Mouse (Mus musculus): Measurements from ENCODE around the gene Prkcb. TPM values are rescaled to one million over a fixed set of nuclear protein-coding genes. Genes with fewer than 3 reads are reported as not detected.

Gene Prkcb
- polyA plus RNA-seq, 1 experiment, result 767 TPM

- Histone ChIP-seq H3K4me3 (ENCODE audit: insufficient read depth, low read length) (no peak overlapping the region), H3K4me1 (ENCODE audit: control insufficient read depth, insufficient read depth, low read length) (peaks cover 19% of the 10 kb centered on the region), H3K27ac (ENCODE audit: insufficient read depth, low read length) (no peak overlapping the region; the same call in 1 of the 2 replicates)
- TF ChIP-seq CTCF (IDR thresholded peaks at IDR 0.05; ENCODE audit: extremely low read depth, insufficient read depth, low read length) (no peak), POLR2A (IDR thresholded peaks at IDR 0.05; ENCODE audit: extremely low read depth, insufficient read depth, low read length) (no peak)
Observed at GRCm38 (mm10) chr7:122298715-122299114, 10.2 kb downstream of the Prkcb start.

- Histone ChIP-seq H3K4me3 (ENCODE audit: insufficient read depth, low read length) (no peak overlapping the region), H3K27ac (ENCODE audit: insufficient read depth, low read length) (no peak overlapping the region), H3K4me1 (ENCODE audit: control insufficient read depth, insufficient read depth, low read length) (peaks cover 20% of the 10 kb centered on the region)
- TF ChIP-seq CTCF (IDR thresholded peaks at IDR 0.05; ENCODE audit: extremely low read depth, insufficient read depth, low read length), result no peak
- TF ChIP-seq POLR2A (IDR thresholded peaks at IDR 0.05; ENCODE audit: extremely low read depth, insufficient read depth, low read length), result no peak
Observed at GRCm38 (mm10) chr7:122300538-122300937, 12.0 kb downstream of the Prkcb start.

DNA sequence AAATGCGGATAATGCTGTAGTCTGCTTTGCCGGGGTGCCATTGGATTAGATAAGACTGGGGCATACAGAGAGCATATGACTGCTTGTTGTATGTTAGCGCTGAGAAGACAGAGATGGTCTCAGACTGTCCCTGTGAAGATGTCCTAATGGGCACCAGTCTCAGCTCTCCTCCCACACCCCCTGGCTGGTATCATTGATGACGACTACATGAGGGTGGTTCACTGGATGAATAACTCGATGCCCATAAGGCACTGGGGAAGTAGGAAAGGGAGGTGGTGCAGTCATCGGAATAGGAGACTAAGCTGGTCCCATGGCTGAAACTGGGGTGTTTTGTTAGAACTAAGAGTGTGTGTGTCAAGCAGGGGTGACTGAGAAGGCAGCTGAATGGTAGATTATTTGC lies 14.0 kb downstream of the Prkcb start:
- Histone ChIP-seq H3K4me3 (ENCODE audit: insufficient read depth, low read length) (no peak overlapping the region), H3K4me1 (ENCODE audit: control insufficient read depth, insufficient read depth, low read length) (peaks cover 20% of the 10 kb centered on the region), H3K27ac (ENCODE audit: insufficient read depth, low read length) (no peak overlapping the region)
- TF ChIP-seq POLR2A (IDR thresholded peaks at IDR 0.05; ENCODE audit: extremely low read depth, insufficient read depth, low read length), result no peak
- TF ChIP-seq CTCF (IDR thresholded peaks at IDR 0.05; ENCODE audit: extremely low read depth, insufficient read depth, low read length), result no peak

DNA sequence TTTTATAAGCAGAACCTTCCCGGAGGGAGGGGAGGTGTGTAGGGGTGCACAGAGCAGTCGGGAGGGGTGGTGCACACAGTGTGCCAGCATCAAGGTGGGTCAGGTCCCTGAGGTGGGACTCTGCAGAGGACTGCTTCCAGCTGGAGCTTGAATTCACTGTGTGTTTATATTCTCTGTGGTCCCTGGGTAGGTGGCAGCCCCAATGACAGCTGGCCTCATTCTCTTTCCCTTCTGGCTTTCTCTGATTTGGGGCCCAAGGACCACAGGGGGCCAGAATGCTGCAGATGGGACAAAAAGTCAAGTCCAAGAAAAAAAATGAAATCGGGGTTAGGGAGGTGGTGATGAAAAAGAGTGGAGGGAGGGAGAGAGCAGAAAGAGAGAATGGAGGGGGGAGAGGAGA lies 15.4 kb downstream of the Prkcb start:
- H3K27ac ChIP-seq (ENCODE audit: insufficient read depth, low read length), result no peak overlapping the region
- H3K4me1 ChIP-seq (ENCODE audit: control insufficient read depth, insufficient read depth, low read length), result peaks cover 12% of the 10 kb centered on the region
- H3K4me3 ChIP-seq (ENCODE audit: insufficient read depth, low read length), result no peak overlapping the region
- TF ChIP-seq CTCF (IDR thresholded peaks at IDR 0.05; ENCODE audit: extremely low read depth, insufficient read depth, low read length) (no peak), POLR2A (IDR thresholded peaks at IDR 0.05; ENCODE audit: extremely low read depth, insufficient read depth, low read length) (no peak)

- no peak overlapping the region for H3K27ac ChIP-seq (ENCODE audit: insufficient read depth, low read length)
- peaks cover 12% of the 10 kb centered on the region for H3K4me1 ChIP-seq (ENCODE audit: control insufficient read depth, insufficient read depth, low read length)
- TF ChIP-seq CTCF (IDR thresholded peaks at IDR 0.05; ENCODE audit: extremely low read depth, insufficient read depth, low read length) (no peak), POLR2A (IDR thresholded peaks at IDR 0.05; ENCODE audit: extremely low read depth, insufficient read depth, low read length) (no peak)
- no peak overlapping the region for H3K4me3 ChIP-seq (ENCODE audit: insufficient read depth, low read length)
Observed at GRCm38 (mm10) chr7:122304521-122304920, 16.0 kb downstream of the Prkcb start.

- H3K4me1 ChIP-seq (ENCODE audit: control insufficient read depth, insufficient read depth, low read length), result peaks cover 13% of the 10 kb centered on the region
- TF ChIP-seq POLR2A (IDR thresholded peaks at IDR 0.05; ENCODE audit: extremely low read depth, insufficient read depth, low read length) (no peak), CTCF (IDR thresholded peaks at IDR 0.05; ENCODE audit: extremely low read depth, insufficient read depth, low read length) (no peak)
Observed at GRCm38 (mm10) chr7:122307241-122307640, 18.7 kb downstream of the Prkcb start.

GRCm38 (mm10) chr7:122308661-122309060 lies 20.1 kb downstream of the Prkcb start:
- TF ChIP-seq CTCF (IDR thresholded peaks at IDR 0.05; ENCODE audit: extremely low read depth, insufficient read depth, low read length) (no peak), POLR2A (IDR thresholded peaks at IDR 0.05; ENCODE audit: extremely low read depth, insufficient read depth, low read length) (no peak)
- Histone ChIP-seq H3K4me1 (ENCODE audit: control insufficient read depth, insufficient read depth, low read length) (peaks cover 4% of the 10 kb centered on the region; the same call in 1 of the 2 replicates), H3K4me3 (ENCODE audit: insufficient read depth, low read length) (no peak overlapping the region), H3K27ac (ENCODE audit: insufficient read depth, low read length) (no peak overlapping the region)

More at GRCm38 (mm10) chr7:122307241-122307640, 18.7 kb downstream of the Prkcb start:
- H3K27ac ChIP-seq (ENCODE audit: insufficient read depth, low read length), result no peak overlapping the region
- no peak overlapping the region for H3K4me3 ChIP-seq (ENCODE audit: insufficient read depth, low read length)

GRCm38 (mm10) chr7:122309909-122310725 lies 21.6 kb downstream of the Prkcb start:
- Histone ChIP-seq H3K4me3 (ENCODE audit: insufficient read depth, low read length) (no peak overlapping the region), H3K27ac (ENCODE audit: insufficient read depth, low read length) (no peak overlapping the region), H3K4me1 (ENCODE audit: control insufficient read depth, insufficient read depth, low read length) (peaks cover 3% of the 10 kb centered on the region; the same call in 1 of the 2 replicates)
- TF ChIP-seq POLR2A (IDR thresholded peaks at IDR 0.05; ENCODE audit: extremely low read depth, insufficient read depth, low read length) (no peak), CTCF (IDR thresholded peaks at IDR 0.05; ENCODE audit: extremely low read depth, insufficient read depth, low read length) (no peak)

DNA sequence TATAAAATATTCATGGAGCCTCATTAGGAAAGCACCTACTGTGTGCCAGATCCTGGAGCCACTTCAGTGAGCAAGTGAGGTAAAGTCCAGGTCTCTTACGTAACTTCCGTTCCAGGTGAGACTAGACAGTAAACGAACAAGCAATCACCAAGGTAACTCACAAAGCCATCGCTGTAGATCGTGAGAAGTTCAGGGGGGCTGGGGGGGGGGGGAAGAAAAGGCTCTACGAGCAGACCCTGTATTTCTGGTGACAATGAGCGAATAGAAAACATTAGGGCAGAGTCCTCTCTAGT lies 22.1 kb downstream of the Prkcb start:
- TF ChIP-seq CTCF (IDR thresholded peaks at IDR 0.05; ENCODE audit: extremely low read depth, insufficient read depth, low read length), result no peak
- no peak for TF ChIP-seq POLR2A (IDR thresholded peaks at IDR 0.05; ENCODE audit: extremely low read depth, insufficient read depth, low read length)
- Histone ChIP-seq H3K4me3 (ENCODE audit: insufficient read depth, low read length) (no peak overlapping the region), H3K27ac (ENCODE audit: insufficient read depth, low read length) (no peak overlapping the region), H3K4me1 (ENCODE audit: control insufficient read depth, insufficient read depth, low read length) (peaks cover 3% of the 10 kb centered on the region)

All from cortical plate, adult 2 months (tissue).